ENCODE assay signal across 24 mouse cellular contexts in genomic region chr5:53146684-53147061, GRCm38 (mm10).
A peak's percentile ranks its signal among the peaks of the same experiment; 100 is the strongest.
DNase-seq lines count a peak whose midpoint lies in the region; ATAC-seq and TF ChIP-seq lines count a peak whose summit lies in the region.
"Had no signal": no experiment of that assay in that cellular context is flagged by ENCODE, and none has a peak within 500 bp of the region (broad histone marks: within the 10 kb centered on the region; RNA-seq: fewer than 3 reads in every experiment).

No protein-coding gene starts in this region.

- H3K27me3 ChIP-seq in forebrain, embryonic 10.5 days (ENCODE audit: poor library complexity, severe bottlenecking): peaks cover 18% of the 10 kb centered on the region; the same call in 1 of the 2 replicates
- no peaks in the 10 kb centered on the region; the same call in 1 of the 2 replicates for H3K27me3 ChIP-seq in forebrain, postnatal 0 days (ENCODE audit: insufficient read depth, low read length)
- H3K27me3 ChIP-seq in hindbrain, embryonic 10.5 days (ENCODE audit: insufficient read depth, poor library complexity, severe bottlenecking): 0 out of 2 replicates have a peak, but pooled peaks cover 5% of the 10 kb centered on the region
- H3K27me3 ChIP-seq in hindbrain, embryonic 16.5 days (replicated peaks; ENCODE audit: control insufficient read depth, insufficient read depth, low read length): no peaks in the 10 kb centered on the region; the same call in 1 of the 2 replicates
- H3K27me3 ChIP-seq in midbrain, embryonic 10.5 days (ENCODE audit: low read depth, poor library complexity, severe bottlenecking): no peaks in the 10 kb centered on the region; the same call in 1 of the 2 replicates
- no peaks in the 10 kb centered on the region; the same call in 1 of the 2 replicates for H3K27me3 ChIP-seq in midbrain, embryonic 15.5 days (replicated peaks)
- H3K27me3 ChIP-seq: heart, embryonic 15.5 days; hindbrain, embryonic 15.5 days; intestine, embryonic 15.5 days; limb, embryonic 12.5 days had no signal

- H3K4me2 ChIP-seq in forebrain, postnatal 0 days (ENCODE audit: low read depth): no peak overlapping the region
- H3K4me2 ChIP-seq in hindbrain, embryonic 16.5 days (ENCODE audit: low read length): no peak overlapping the region
- H3K4me2 ChIP-seq in midbrain, embryonic 15.5 days: no peak overlapping the region
- H3K4me2 ChIP-seq: heart, embryonic 15.5 days; hindbrain, embryonic 15.5 days; intestine, embryonic 15.5 days; limb, embryonic 12.5 days; liver, embryonic 11.5 days; midbrain, embryonic 11.5 days had no signal

- no peak for TF ChIP-seq POLR2A in cortical plate, adult 2 months (IDR thresholded peaks at IDR 0.05; ENCODE audit: extremely low read depth, insufficient read depth, low read length)

- no peak overlapping the region for H3K4me3 ChIP-seq in forebrain, embryonic 10.5 days
- no peak overlapping the region for H3K4me3 ChIP-seq in forebrain, postnatal 0 days (ENCODE audit: low read depth, low read length)
- H3K4me3 ChIP-seq in hindbrain, embryonic 10.5 days: no peak overlapping the region
- no peak overlapping the region for H3K4me3 ChIP-seq in hindbrain, embryonic 16.5 days (ENCODE audit: low read length)
- no peak overlapping the region for H3K4me3 ChIP-seq in midbrain, embryonic 10.5 days
- H3K4me3 ChIP-seq in midbrain, embryonic 15.5 days: no peak overlapping the region
- H3K4me3 ChIP-seq in cortical plate, adult 2 months (ENCODE audit: insufficient read depth, low read length): no peak overlapping the region
- H3K4me3 ChIP-seq: gastrocnemius, adult 2 months; heart, embryonic 15.5 days; hindbrain, embryonic 15.5 days; intestine, embryonic 15.5 days; layer of hippocampus, adult 2 months; limb, embryonic 12.5 days had no signal

- DNase-seq in forebrain, embryonic 10.5 days (ENCODE audit: extremely low spot score, low spot score): no peak
- DNase-seq in forebrain, postnatal 0 days: no peak
- no peak for DNase-seq in hindbrain, embryonic 10.5 days (ENCODE audit: low spot score)
- DNase-seq in midbrain, embryonic 10.5 days (ENCODE audit: low spot score): no peak
- DNase-seq: adrenal gland, adult 2 months; B cell, adult 2 months; cerebellum, adult 18-20 months; gastrocnemius, adult 2 months; heart, postnatal 36 days; lung, adult 18-20 months; lung, postnatal 10 days; right cerebral cortex, postnatal 25 days; spleen, adult 18-20 months; thymus, postnatal 25 days had no signal

- H3K27ac ChIP-seq in forebrain, embryonic 10.5 days: peak overlapping the region; percentile 44; the same call in 1 of the 2 replicates
- no peak overlapping the region for H3K27ac ChIP-seq in forebrain, postnatal 0 days (ENCODE audit: low read depth, low read length)
- peak overlapping the region; percentile 75 for H3K27ac ChIP-seq in hindbrain, embryonic 10.5 days
- H3K27ac ChIP-seq in hindbrain, embryonic 16.5 days (ENCODE audit: low read depth, low read length): no peak overlapping the region
- H3K27ac ChIP-seq in midbrain, embryonic 10.5 days (replicated peaks): 0 out of 2 replicates have a peak overlapping the region, but pooled peaks have one; percentile 3
- H3K27ac ChIP-seq in midbrain, embryonic 15.5 days: no peak overlapping the region
- peak overlapping the region; percentile 49; the same call in 1 of the 2 replicates for H3K27ac ChIP-seq in cortical plate, adult 2 months (ENCODE audit: insufficient read depth, low read length)
- H3K27ac ChIP-seq: gastrocnemius, adult 2 months; heart, embryonic 15.5 days; hindbrain, embryonic 15.5 days; intestine, embryonic 15.5 days; layer of hippocampus, adult 2 months; limb, embryonic 12.5 days had no signal

- H3K4me1 ChIP-seq in forebrain, embryonic 10.5 days: peaks cover 43% of the 10 kb centered on the region
- H3K4me1 ChIP-seq in forebrain, postnatal 0 days (ENCODE audit: insufficient read depth): 0 out of 2 replicates have a peak, but pooled peaks cover 6% of the 10 kb centered on the region
- peaks cover 38% of the 10 kb centered on the region for H3K4me1 ChIP-seq in hindbrain, embryonic 10.5 days (replicated peaks)
- H3K4me1 ChIP-seq in hindbrain, embryonic 16.5 days (ENCODE audit: control insufficient read depth, insufficient read depth, low read depth, low read length): peaks cover 7% of the 10 kb centered on the region; the same call in 1 of the 2 replicates
- H3K4me1 ChIP-seq in midbrain, embryonic 10.5 days: peaks cover 24% of the 10 kb centered on the region
- H3K4me1 ChIP-seq in midbrain, embryonic 15.5 days: peaks cover 15% of the 10 kb centered on the region
- H3K4me1 ChIP-seq in cortical plate, adult 2 months (ENCODE audit: control insufficient read depth, insufficient read depth, low read length): peaks cover 11% of the 10 kb centered on the region
- H3K4me1 ChIP-seq: heart, embryonic 15.5 days; intestine, embryonic 15.5 days had no signal

- peaks cover 5% of the 10 kb centered on the region; the same call in 1 of the 2 replicates for H3K9me3 ChIP-seq in forebrain, embryonic 10.5 days
- H3K9me3 ChIP-seq in forebrain, postnatal 0 days (ENCODE audit: low read length): no peaks in the 10 kb centered on the region
- H3K9me3 ChIP-seq in hindbrain, embryonic 10.5 days: peaks cover 5% of the 10 kb centered on the region; the same call in 1 of the 2 replicates
- H3K9me3 ChIP-seq in hindbrain, embryonic 16.5 days (ENCODE audit: control insufficient read depth, low read length): no peaks in the 10 kb centered on the region
- no peaks in the 10 kb centered on the region; the same call in 1 of the 2 replicates for H3K9me3 ChIP-seq in midbrain, embryonic 10.5 days (replicated peaks)
- no peaks in the 10 kb centered on the region for H3K9me3 ChIP-seq in midbrain, embryonic 15.5 days
- H3K9me3 ChIP-seq: heart, embryonic 15.5 days; hindbrain, embryonic 15.5 days; intestine, embryonic 15.5 days; limb, embryonic 12.5 days had no signal

- no peak for ATAC-seq in forebrain, postnatal 0 days
- ATAC-seq in hindbrain, embryonic 16.5 days: no peak
- no peak for ATAC-seq in midbrain, embryonic 15.5 days (replicated peaks)
- ATAC-seq: intestine, embryonic 15.5 days had no signal

- no peak for TF ChIP-seq CTCF in forebrain, postnatal 0 days (IDR thresholded peaks at IDR 0.05; ENCODE audit: low read depth)
- no peak for TF ChIP-seq CTCF in cortical plate, adult 2 months (IDR thresholded peaks at IDR 0.05; ENCODE audit: extremely low read depth, insufficient read depth, low read length)

- H3K36me3 ChIP-seq in forebrain, embryonic 10.5 days (replicated peaks): peaks cover 4% of the 10 kb centered on the region
- no peaks in the 10 kb centered on the region; the same call in 1 of the 2 replicates for H3K36me3 ChIP-seq in forebrain, postnatal 0 days (ENCODE audit: insufficient read depth)
- peaks cover 5% of the 10 kb centered on the region for H3K36me3 ChIP-seq in hindbrain, embryonic 10.5 days
- H3K36me3 ChIP-seq in hindbrain, embryonic 16.5 days (ENCODE audit: control insufficient read depth, insufficient read depth, low read length): no peaks in the 10 kb centered on the region
- no peaks in the 10 kb centered on the region for H3K36me3 ChIP-seq in midbrain, embryonic 10.5 days
- H3K36me3 ChIP-seq in midbrain, embryonic 15.5 days (replicated peaks): no peaks in the 10 kb centered on the region
- H3K36me3 ChIP-seq: heart, embryonic 15.5 days; limb, embryonic 12.5 days had no signal

- 86% methylated on average over 4 of the region's 4 CpGs for WGBS in forebrain, embryonic 10.5 days
- WGBS in forebrain, postnatal 0 days: 66% methylated on average over 4 of the region's 4 CpGs
- WGBS in hindbrain, embryonic 10.5 days: 82% methylated on average over 4 of the region's 4 CpGs
- 72% methylated on average over 4 of the region's 4 CpGs for WGBS in hindbrain, embryonic 16.5 days
- WGBS in midbrain, embryonic 10.5 days: 94% methylated on average over 4 of the region's 4 CpGs
- 76% methylated on average over 4 of the region's 4 CpGs for WGBS in midbrain, embryonic 15.5 days

- H3K9ac ChIP-seq in forebrain, postnatal 0 days: no peak overlapping the region
- H3K9ac ChIP-seq in hindbrain, embryonic 16.5 days (ENCODE audit: low read depth, low read length): no peak overlapping the region
- H3K9ac ChIP-seq in midbrain, embryonic 15.5 days: no peak overlapping the region
- H3K9ac ChIP-seq: heart, embryonic 15.5 days; hindbrain, embryonic 15.5 days; intestine, embryonic 15.5 days; limb, embryonic 12.5 days had no signal

Comparison
In these comparisons a context has a peak if more than half of its experiments do, and no peak if none do; other contexts are left out.
1. H3K27ac ChIP-seq: peak in forebrain, embryonic 10.5 days (single experiment), hindbrain, embryonic 10.5 days (single experiment), midbrain, embryonic 10.5 days (single experiment) and cortical plate, adult 2 months (single experiment); none in forebrain, postnatal 0 days (single experiment), hindbrain, embryonic 16.5 days (single experiment) and midbrain, embryonic 15.5 days (single experiment).